Mouse (Mus musculus) embryonic facial prominence, embryonic 12.5 days (tissue): ENCODE measurements around the gene H6pd. TPM values are rescaled to one million over a fixed set of nuclear protein-coding genes. Genes with fewer than 3 reads are reported as not detected.
A peak's percentile ranks its signal among the peaks of the same experiment; 100 is the strongest.

ENCODE experiments used
- ATAC-seq: fragments of 200-750 bp; cut with Nextera tagmentation; 2 replicates; pipeline ENCODE4 v1.8.0; 2017; ENCODE audit not compliant: insufficient number of reproducible peaks, insufficient read depth, low FRiP score, low TSS enrichment
- H3K27ac ChIP-seq: fragments of 300-500 bp; sonication (generic); 2 replicates; pipeline ENCODE4 v1.5.1; 2016; ENCODE audit warnings: mild to moderate bottlenecking
- H3K27me3 ChIP-seq: fragments of 300-500 bp; sonication (generic); 2 replicates; pipeline ENCODE4 v1.6.1; 2016; ENCODE audit warnings: mild to moderate bottlenecking, moderate library complexity
- H3K36me3 ChIP-seq: fragments of 300-500 bp; sonication (generic); 2 replicates; pipeline ENCODE4 v1.6.1; 2016; ENCODE audit warnings: mild to moderate bottlenecking
- H3K4me1 ChIP-seq: fragments of 300-500 bp; sonication (generic); 2 replicates; pipeline ENCODE4 v1.6.1; 2016
- H3K4me2 ChIP-seq: fragments of 300-500 bp; sonication (generic); replicated peaks from 2 replicates; pipeline ENCODE4 v1.6.1; 2016; ENCODE audit warnings: mild to moderate bottlenecking, moderate library complexity
- H3K4me3 ChIP-seq: fragments of 300-500 bp; sonication (generic); 2 replicates; pipeline ENCODE4 v1.5.1; 2016; ENCODE audit warnings: mild to moderate bottlenecking
- H3K9ac ChIP-seq: fragments of 300-500 bp; sonication (generic); 2 replicates; pipeline ENCODE4 v1.6.1; 2016; ENCODE audit warnings: mild to moderate bottlenecking, moderate library complexity
- H3K9me3 ChIP-seq: fragments of 300-500 bp; sonication (generic); 2 replicates; pipeline ENCODE4 v1.6.1; 2016; ENCODE audit warnings: mild to moderate bottlenecking, moderate library complexity
- WGBS: fragments of 180-500 bp; shearing (Covaris S2); methylation state at CpG from one replicate; pipeline ENCODE4 v1.1.7; 2016; 5-methylcytosine and 5-hydroxymethylcytosine counted together
- polyA plus RNA-seq: library from polyadenylated mRNA; unstranded; fragments of >200 nt; fragmentation: Nextera tagmentation; extraction: Ambion mirVana; gene quantifications from 2 replicates; pipeline ENCODE4 v1.2.1, GENCODE M21; 2016

The H6pd gene
- polyA plus RNA-seq, 1 experiment from 2014 or later, result 8.4 TPM

DNA sequence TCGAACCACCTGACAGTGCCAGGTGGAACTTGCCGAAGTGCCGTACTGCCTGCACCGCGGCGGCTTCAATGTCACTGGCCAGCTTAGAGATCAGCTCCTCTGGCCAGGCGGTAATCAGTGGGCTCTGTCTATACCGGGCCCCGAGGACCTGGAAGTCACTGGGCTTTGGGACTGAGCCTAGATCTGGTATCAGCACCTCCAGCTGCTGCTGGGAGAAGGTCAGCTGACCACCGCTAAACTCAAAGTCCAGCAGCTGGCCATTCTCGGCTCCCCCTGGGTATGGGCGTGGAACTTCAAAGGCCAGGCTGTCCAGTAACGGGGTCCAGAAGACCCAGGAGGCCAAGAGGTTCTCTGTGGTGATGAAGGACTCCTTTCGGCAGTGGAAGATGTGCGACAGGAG lies 26.7 kb downstream of the H6pd start:
- WGBS, result 82% methylated on average over 15 of the region's 15 CpGs
- Histone ChIP-seq H3K9me3 (no peaks in the 10 kb centered on the region), H3K27ac (no peak overlapping the region)

DNA sequence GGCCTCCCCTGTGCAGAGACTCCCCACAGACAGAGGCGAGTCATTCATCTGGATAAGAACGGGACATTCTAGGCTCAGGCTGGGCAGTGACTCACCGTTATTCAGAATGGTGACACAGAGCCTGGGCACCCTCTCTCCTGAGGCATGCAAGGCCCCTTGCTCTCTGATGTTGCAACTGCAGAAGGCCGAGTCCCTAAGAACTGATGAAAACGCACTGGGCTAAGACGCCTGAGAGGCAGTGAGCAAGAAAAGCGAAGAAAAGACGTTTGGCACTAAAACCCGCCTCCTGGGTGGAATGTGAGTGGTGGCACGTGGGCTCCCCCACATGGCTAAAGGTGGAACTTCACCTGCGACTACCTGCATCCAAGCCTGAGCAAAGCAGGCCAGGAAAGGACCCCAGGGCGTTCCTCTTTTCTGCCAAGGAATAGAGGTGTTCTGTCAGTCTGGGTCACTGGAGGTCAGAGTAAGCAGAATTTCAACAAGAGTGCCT lies 29.0 kb downstream of the H6pd start:
- no peaks in the 10 kb centered on the region for H3K27me3 ChIP-seq
- 0 out of 2 replicates have a peak overlapping the region, but pooled peaks have one; percentile 12 for H3K4me3 ChIP-seq
- H3K4me1 ChIP-seq, result peaks cover 17% of the 10 kb centered on the region
- no peaks in the 10 kb centered on the region; the same call in 1 of the 2 replicates for H3K36me3 ChIP-seq
- H3K9me3 ChIP-seq, result no peaks in the 10 kb centered on the region
- 5% methylated on average over 12 of the region's 12 CpGs for WGBS
- peak overlapping the region; percentile 48 for H3K4me2 ChIP-seq
- peak overlapping the region; percentile 36; the same call in 1 of the 2 replicates for H3K9ac ChIP-seq
- peak; percentile 57; the same call in 1 of the 2 replicates for ATAC-seq
- H3K27ac ChIP-seq, result 0 out of 2 replicates have a peak overlapping the region, but pooled peaks have one; percentile 57

More for the DNA sequence above, 26.7 kb downstream of the H6pd start:
- ATAC-seq, result no peak
- H3K4me1 ChIP-seq, result peaks cover 17% of the 10 kb centered on the region
- no peaks in the 10 kb centered on the region for H3K27me3 ChIP-seq
- no peaks in the 10 kb centered on the region; the same call in 1 of the 2 replicates for H3K36me3 ChIP-seq
- H3K4me2 ChIP-seq, result no peak overlapping the region
- no peak overlapping the region for H3K9ac ChIP-seq
- H3K4me3 ChIP-seq, result no peak overlapping the region

DNA sequence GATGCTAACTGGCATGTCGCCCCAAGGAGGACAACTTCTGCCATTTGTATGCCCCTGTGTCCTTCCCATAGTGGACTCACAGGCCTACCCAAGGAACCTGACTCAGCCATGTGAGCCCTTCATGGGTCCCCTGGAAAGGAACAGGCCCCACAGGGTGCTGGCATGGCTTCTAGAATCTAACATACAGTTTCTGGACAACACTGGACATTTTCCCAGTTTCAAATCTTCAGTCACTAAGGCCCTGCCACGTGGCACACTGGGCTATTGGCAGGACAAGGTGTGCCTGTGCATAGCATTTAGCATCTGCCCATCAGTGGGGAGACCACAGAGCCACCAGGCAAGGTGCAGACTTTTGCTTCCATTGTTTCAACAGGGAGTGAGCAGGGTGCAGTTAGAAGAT lies 30.0 kb downstream of the H6pd start:
- no peak overlapping the region for H3K4me3 ChIP-seq
- no peaks in the 10 kb centered on the region for H3K9me3 ChIP-seq
- no peak for ATAC-seq
- H3K9ac ChIP-seq, result no peak overlapping the region
- H3K27ac ChIP-seq, result no peak overlapping the region
- H3K27me3 ChIP-seq, result no peaks in the 10 kb centered on the region
- 75% methylated on average over 2 of the region's 2 CpGs for WGBS
- no peaks in the 10 kb centered on the region; the same call in 1 of the 2 replicates for H3K36me3 ChIP-seq
- H3K4me2 ChIP-seq, result no peak overlapping the region
- peaks cover 17% of the 10 kb centered on the region for H3K4me1 ChIP-seq

DNA sequence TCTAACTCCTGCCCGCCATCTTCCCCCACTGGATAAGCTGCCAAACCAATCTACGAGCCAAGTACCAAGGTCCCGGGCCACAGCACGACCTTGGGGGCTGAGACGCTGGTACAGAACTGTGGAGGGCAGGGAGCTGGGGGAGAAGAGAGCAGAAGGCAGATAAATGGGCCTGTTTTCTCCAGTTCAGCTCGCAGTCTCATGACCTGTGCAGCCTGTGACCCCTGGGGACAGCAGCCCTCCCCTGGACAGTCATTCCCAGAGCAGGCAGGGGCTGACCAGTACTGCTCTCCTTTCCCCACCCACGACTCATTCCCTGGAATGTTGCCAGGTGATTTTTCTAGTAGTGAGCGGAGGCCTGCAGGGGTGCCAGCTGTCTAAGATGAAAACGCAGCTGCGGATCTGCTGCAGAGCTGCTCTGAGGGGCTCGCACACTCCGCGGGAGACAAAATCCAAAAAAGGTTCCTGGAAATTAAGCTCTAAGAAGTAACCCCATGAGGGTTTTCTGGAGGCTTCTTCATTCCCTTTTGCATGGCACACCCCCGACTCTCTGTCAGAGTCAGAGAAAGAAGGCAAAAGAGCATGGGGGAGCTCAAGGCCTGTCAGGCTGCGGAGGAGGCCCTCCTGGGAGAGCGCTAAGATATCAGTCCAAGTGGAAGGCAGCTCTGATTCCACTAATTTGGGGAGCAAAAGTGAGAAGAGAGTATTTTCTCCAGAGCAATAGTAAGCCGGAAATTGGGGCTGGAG lies 30.9 kb downstream of the H6pd start:
- no peaks in the 10 kb centered on the region; the same call in 1 of the 2 replicates for H3K36me3 ChIP-seq
- ATAC-seq, result no peak
- no peak overlapping the region for H3K9ac ChIP-seq
- WGBS, result 57% methylated on average over 17 of the region's 17 CpGs
- no peak overlapping the region for H3K4me3 ChIP-seq
- no peaks in the 10 kb centered on the region for H3K27me3 ChIP-seq
- no peaks in the 10 kb centered on the region for H3K9me3 ChIP-seq
- H3K4me1 ChIP-seq, result peaks cover 17% of the 10 kb centered on the region
- no peak overlapping the region for H3K4me2 ChIP-seq
- H3K27ac ChIP-seq, result no peak overlapping the region

DNA sequence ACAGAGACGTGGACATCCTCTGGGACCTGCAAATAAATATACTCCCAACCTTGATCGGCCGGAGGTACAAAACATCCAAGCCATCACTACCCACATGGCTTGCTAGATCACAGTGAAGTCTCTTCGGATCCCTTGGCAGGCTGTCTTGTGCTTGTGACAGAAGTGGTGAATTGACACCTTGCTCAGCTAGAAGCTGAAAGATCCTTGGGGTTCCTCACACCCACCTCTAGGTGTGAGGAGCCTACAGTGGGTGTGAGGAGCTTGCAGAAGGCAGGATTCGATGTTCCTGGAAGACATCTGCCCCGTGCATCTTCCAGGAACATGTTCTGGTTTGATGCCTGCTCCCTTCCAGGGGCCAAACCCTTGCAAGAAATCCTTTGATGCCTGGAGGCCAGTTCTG lies 31.6 kb downstream of the H6pd start:
- no peak overlapping the region for H3K9ac ChIP-seq
- H3K27me3 ChIP-seq, result no peaks in the 10 kb centered on the region
- H3K4me1 ChIP-seq, result peaks cover 17% of the 10 kb centered on the region
- WGBS, result 79% methylated on average over 6 of the region's 6 CpGs
- no peak overlapping the region for H3K27ac ChIP-seq
- no peak overlapping the region for H3K4me3 ChIP-seq
- H3K4me2 ChIP-seq, result no peak overlapping the region
- H3K36me3 ChIP-seq, result no peaks in the 10 kb centered on the region
- no peak for ATAC-seq
- no peaks in the 10 kb centered on the region for H3K9me3 ChIP-seq

DNA sequence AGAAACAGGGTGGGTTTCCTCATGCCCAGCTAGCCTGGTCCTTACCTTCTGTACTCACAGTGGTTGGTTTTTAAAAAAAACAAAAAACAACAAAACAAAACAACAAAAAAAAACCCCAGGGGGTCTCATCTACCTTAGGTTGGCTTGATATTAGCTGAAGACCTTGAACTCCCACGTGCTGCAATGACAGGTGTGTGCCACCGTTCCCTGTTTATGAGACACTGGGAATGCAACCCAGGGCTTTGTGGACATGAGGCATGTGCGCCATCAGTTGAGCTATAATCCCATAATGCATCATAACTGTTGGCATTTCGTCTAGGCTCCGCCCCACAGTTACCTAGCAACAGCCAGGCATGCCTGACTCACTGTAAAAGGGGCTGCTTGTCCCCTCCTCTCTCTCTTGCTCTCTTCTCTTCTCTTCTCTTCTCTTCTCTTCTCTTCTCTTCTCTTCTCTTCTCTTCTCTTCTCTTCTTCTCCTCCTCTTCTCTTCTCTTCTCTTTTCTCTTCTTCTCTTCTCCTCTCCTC lies 33.0 kb downstream of the H6pd start:
- no peak for ATAC-seq
- H3K4me2 ChIP-seq, result no peak overlapping the region
- no peak overlapping the region for H3K27ac ChIP-seq
- WGBS, result 82% methylated on average over 5 of the region's 5 CpGs
- no peak overlapping the region for H3K9ac ChIP-seq
- H3K4me3 ChIP-seq, result no peak overlapping the region
- H3K36me3 ChIP-seq, result no peaks in the 10 kb centered on the region
- no peaks in the 10 kb centered on the region for H3K9me3 ChIP-seq
- H3K27me3 ChIP-seq, result no peaks in the 10 kb centered on the region
- H3K4me1 ChIP-seq, result peaks cover 17% of the 10 kb centered on the region

DNA sequence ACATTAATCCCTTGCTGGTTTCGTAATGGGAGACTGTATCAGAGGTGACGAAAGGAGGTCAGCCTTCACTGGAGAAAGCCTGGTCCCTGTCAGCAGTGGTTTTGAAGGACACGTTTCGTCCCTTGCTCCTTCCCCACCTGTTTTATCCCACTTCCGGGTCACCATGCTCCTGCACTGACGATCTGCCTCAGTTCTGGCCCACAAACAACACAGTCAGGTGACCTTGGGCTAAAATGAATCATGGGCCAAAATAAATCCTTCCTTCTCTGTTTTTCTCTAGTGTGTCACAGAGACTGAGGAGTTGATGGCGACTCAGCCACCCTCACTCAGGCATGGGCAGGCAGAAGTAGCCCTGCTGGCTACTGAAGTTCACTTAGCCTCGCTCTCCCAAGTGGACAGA lies 33.5 kb downstream of the H6pd start:
- Histone ChIP-seq H3K27me3 (no peaks in the 10 kb centered on the region), H3K4me3 (no peak overlapping the region), H3K36me3 (no peaks in the 10 kb centered on the region), H3K4me2 (no peak overlapping the region), H3K9ac (no peak overlapping the region), H3K4me1 (peaks cover 17% of the 10 kb centered on the region), H3K9me3 (no peaks in the 10 kb centered on the region), H3K27ac (no peak overlapping the region)
- no peak for ATAC-seq
- WGBS, result 63% methylated on average over 8 of the region's 8 CpGs

DNA sequence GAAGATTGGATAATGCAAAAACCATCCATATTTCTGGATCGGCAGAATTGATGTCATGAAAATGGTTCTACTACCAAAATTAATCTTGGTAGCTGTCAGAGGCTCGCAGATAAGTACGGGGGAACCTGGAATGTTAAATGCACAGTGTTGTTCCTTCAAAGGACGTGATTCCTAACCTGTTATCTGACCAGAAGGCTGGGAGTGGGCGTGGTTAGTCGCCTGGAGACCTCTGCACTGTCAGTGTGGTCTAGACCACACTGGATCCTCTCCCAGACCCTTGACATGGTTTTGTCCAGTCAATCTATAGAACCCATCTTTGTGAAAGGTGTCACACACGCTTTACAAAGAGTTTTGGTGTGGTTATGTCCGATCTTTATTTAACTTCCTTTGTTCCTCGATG lies 37.4 kb downstream of the H6pd start:
- ATAC-seq, result no peak
- 72% methylated on average over 9 of the region's 9 CpGs for WGBS

DNA sequence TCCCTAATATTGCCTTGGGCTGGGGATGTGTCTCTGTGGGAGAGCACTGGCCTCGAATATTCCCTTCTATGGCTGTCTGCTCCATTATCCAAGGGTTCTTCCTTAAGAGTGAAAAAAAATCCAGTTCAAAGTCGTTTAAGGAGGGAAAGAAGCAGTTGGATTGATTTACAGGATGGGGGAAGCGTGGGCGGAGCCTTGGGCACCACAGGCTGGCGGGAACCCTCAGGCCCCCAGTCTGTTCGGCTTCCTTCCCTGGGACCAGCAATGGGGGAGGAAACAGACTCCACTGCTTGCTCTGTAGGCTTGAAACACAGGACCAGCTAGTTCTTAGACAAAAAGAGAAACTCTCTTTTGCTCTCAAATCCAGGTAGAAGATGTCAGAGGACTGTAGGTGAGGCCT lies 40.3 kb downstream of the H6pd start:
- Histone ChIP-seq H3K27ac (no peak overlapping the region; the same call in 1 of the 2 replicates), H3K4me3 (no peak overlapping the region), H3K9me3 (no peaks in the 10 kb centered on the region), H3K27me3 (no peaks in the 10 kb centered on the region), H3K4me1 (peaks cover 27% of the 10 kb centered on the region), H3K36me3 (no peaks in the 10 kb centered on the region), H3K9ac (no peak overlapping the region), H3K4me2 (no peak overlapping the region)
- no peak for ATAC-seq
- 26% methylated on average over 6 of the region's 6 CpGs for WGBS

More for the DNA sequence above, 37.4 kb downstream of the H6pd start:
- peaks cover 11% of the 10 kb centered on the region for H3K4me1 ChIP-seq
- H3K27ac ChIP-seq, result no peak overlapping the region
- no peaks in the 10 kb centered on the region for H3K36me3 ChIP-seq
- no peaks in the 10 kb centered on the region for H3K27me3 ChIP-seq
- no peaks in the 10 kb centered on the region for H3K9me3 ChIP-seq
- H3K9ac ChIP-seq, result no peak overlapping the region
- no peak overlapping the region for H3K4me3 ChIP-seq
- H3K4me2 ChIP-seq, result no peak overlapping the region

DNA sequence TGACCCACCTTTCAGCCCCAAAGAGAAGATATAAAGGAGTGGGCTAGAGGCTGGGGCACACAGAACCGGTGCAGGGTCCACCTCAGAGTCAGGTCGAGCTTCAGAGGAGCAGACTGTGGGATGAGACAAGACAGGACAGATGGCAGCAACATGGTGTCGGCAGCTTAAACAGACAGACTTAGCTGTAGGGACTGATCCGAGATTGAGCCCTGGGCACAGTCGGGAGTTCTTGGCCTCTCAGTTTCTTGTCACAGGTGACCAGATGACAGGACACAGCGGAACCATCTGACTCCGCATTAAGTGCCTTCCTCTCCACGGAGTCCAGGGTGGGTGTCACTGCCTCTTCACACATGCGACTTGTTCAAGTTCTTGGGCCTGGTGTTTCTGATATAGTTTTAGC lies 41.9 kb downstream of the H6pd start:
- Histone ChIP-seq H3K4me3 (no peak overlapping the region), H3K9ac (no peak overlapping the region), H3K4me1 (peaks cover 27% of the 10 kb centered on the region), H3K4me2 (no peak overlapping the region), H3K27ac (no peak overlapping the region), H3K9me3 (no peaks in the 10 kb centered on the region), H3K36me3 (no peaks in the 10 kb centered on the region), H3K27me3 (no peaks in the 10 kb centered on the region)
- 83% methylated on average over 9 of the region's 9 CpGs for WGBS
- no peak for ATAC-seq

DNA sequence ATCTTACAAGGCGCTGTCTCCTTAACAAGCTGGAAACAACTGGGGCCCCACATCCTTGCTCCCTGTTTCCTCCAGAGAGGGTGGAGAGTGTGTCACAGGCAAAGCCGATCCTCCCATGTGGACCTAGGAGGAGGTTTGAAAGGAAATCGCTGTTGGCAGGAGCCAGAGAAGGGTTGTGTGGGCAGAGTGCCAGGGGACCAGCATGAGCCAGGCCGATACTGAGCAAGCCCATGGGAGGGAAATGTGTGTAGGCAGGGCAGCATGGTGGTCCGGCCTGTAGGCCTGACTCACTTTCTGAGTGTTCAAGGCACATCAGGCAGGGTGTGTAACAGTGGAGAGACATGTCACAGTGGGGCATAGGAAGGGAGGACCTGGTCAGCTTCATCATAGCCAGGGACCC lies 42.6 kb downstream of the H6pd start:
- no peak overlapping the region for H3K4me2 ChIP-seq
- ATAC-seq, result no peak

DNA sequence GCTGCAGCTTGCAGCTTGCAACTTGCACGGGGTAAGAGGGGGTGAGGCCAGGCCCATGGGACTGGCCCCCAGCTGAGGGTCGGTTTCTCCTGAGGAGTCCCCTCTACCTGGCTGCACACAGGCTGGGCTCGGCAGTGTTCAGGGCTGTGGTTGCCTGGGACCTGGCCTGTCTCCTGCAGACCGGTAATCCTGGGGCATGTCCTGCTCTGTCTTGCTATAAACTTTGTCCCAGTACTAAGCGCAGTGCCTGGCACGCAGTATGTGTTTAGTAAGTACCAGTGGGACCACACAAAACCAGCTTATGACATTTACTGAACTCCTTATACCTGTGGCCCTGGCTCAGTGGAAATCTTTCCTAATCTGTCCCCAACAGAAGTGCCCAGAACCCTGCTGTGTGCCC lies 43.2 kb downstream of the H6pd start:
- H3K9me3 ChIP-seq, result no peaks in the 10 kb centered on the region
- no peak overlapping the region for H3K27ac ChIP-seq
- peaks cover 27% of the 10 kb centered on the region for H3K4me1 ChIP-seq
- WGBS, result 58% methylated on average over 6 of the region's 6 CpGs
- H3K4me3 ChIP-seq, result no peak overlapping the region
- no peaks in the 10 kb centered on the region for H3K36me3 ChIP-seq
- no peak overlapping the region for H3K4me2 ChIP-seq
- H3K9ac ChIP-seq, result no peak overlapping the region
- ATAC-seq, result no peak
- H3K27me3 ChIP-seq, result no peaks in the 10 kb centered on the region

More for the DNA sequence above, 42.6 kb downstream of the H6pd start:
- no peaks in the 10 kb centered on the region for H3K36me3 ChIP-seq
- WGBS, result 68% methylated on average over 5 of the region's 5 CpGs
- no peak overlapping the region for H3K27ac ChIP-seq
- no peaks in the 10 kb centered on the region for H3K9me3 ChIP-seq
- H3K4me1 ChIP-seq, result peaks cover 27% of the 10 kb centered on the region
- H3K27me3 ChIP-seq, result no peaks in the 10 kb centered on the region
- H3K4me3 ChIP-seq, result no peak overlapping the region
- H3K9ac ChIP-seq, result no peak overlapping the region
